Mouse (Mus musculus): Measurements from ENCODE around the gene Bnc2.

DNA sequence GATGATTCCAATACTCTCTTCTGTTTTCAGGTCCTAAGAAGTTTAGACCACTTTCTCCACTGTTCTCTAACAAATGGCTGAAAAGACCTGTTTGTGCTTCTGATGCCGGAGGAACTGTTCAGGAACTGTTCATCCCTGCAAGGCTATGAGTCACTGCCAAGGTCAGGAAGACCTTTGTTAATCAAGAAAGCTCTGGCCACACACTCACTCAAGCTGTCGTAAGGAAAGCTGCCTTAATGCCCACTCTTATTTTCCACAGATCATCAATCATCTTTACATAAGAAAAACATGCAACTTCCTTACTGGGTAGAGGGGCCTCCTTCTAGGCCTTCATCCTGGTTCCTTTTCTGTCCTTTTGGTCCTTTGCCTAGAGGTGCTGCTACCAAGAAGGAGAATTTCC is 322.4 kb downstream of the Bnc2 start:
- TF ChIP-seq CTCF (IDR thresholded peaks at IDR 0.05; ENCODE audit: low read depth) (no peak), EP300 (IDR thresholded peaks at IDR 0.05; ENCODE audit: low read depth) (no peak)
